Comparison of ENCODE assay signal across 2 mouse cellular contexts in genomic region chr2:75936685-75937084, GRCm38 (mm10). TPM values are rescaled to one million over a fixed set of nuclear protein-coding genes. Genes with fewer than 3 reads are reported as not detected.
"Had no signal": no experiment of that assay in that cellular context is flagged by ENCODE, and none has a peak within 500 bp of the region (broad histone marks: within the 10 kb centered on the region; RNA-seq: fewer than 3 reads in every experiment).

No protein-coding gene starts in this region.

RNA-seq across cellular contexts. Expression of gene Ttc30b, which starts 1.7 kb away (rescaled TPM):
- polyA plus RNA-seq: erythroblast, embryonic 14.5 days had no signal

RNA-seq across cellular contexts. Expression of gene Ttc30a2, which starts 41.3 kb away (rescaled TPM):
- total RNA-seq: common myeloid progenitor, adult 5-6 weeks had no signal
- polyA plus RNA-seq: erythroblast, embryonic 14.5 days had no signal

RNA-seq across cellular contexts. Expression of gene Ttc30a1, which starts 45.1 kb away (rescaled TPM):
- polyA plus RNA-seq: erythroblast, embryonic 14.5 days had no signal
